Mouse (Mus musculus) gastrocnemius, postnatal 36 days (tissue): ENCODE results near the gene Krt10. TPM values are rescaled to one million over a fixed set of nuclear protein-coding genes. Genes with fewer than 3 reads are reported as not detected.

Experiments
- DNase-seq, 2 experiments: peaks; one replicate each; pipeline ENCODE4 v3.0.0; 2022
- intact Hi-C: fragments of 180-260 bp; cut with DNase I; formaldehyde crosslinking; loops from one replicate; pipeline ENCODE4 v1.15.1; 2025
- long read RNA-seq, 2 experiments: library from polyadenylated mRNA; stranded (forward); transcript quantifications; one replicate each; pipeline ENCODE4 v2.0.0; 2021
- total RNA-seq, 2 experiments: library from RNA; stranded (reverse); gene quantifications; 2 replicates each; pipeline ENCODE4 v1.2.3; 2021

Krt10 gene
- 1 to 10 TPM; 3.3 to 3.5 TPM for total RNA-seq
- long read RNA-seq, experiment 1, partial matches to known transcripts: 11 of 13 reads
- long read RNA-seq, experiment 1, other reads (novel, unspliced or antisense): 0 of 13 reads
- long read RNA-seq, experiment 2, partial matches to known transcripts: 13 of 15 reads
- long read RNA-seq, experiment 2, other reads (novel, unspliced or antisense): 1 of 15 reads

GRCm38 (mm10) chr11:99389264-99389663, at the start of gene Krt10:
TSS of gene Krt10 (minus strand) at chr11:99389364.
- DNase-seq: no peak
- intact Hi-C loops: loop anchor here (10.0 kb wide), 1 partner anchor 186 kb away; no protein-coding TSS in a partner anchor

- DNase-seq: no peak
- intact Hi-C loops: no loop called here
Measured at GRCm38 (mm10) chr11:99437972-99438371, 48.8 kb upstream of the Krt10 start, which contains the start of gene Krt20. TSS of gene Krt20 (minus strand) at chr11:99438150.

- no peak for DNase-seq
- intact Hi-C loops: no loop called here
Measured at GRCm38 (mm10) chr11:99436625-99437024, 47.5 kb upstream of the Krt10 start.

- DNase-seq: no peak
Measured at GRCm38 (mm10) chr11:99430670-99431069, 41.5 kb upstream of the Krt10 start.

GRCm38 (mm10) chr11:99422159-99422558, 33.0 kb upstream of the Krt10 start, which contains the start of gene Krt12:
TSS of gene Krt12 (minus strand) at chr11:99422259.
- intact Hi-C loops: no loop called here
- DNase-seq: no peak

More at GRCm38 (mm10) chr11:99430670-99431069, 41.5 kb upstream of the Krt10 start:
- intact Hi-C loops: no loop called here

GRCm38 (mm10) chr11:99420586-99420985, 31.4 kb upstream of the Krt10 start:
- intact Hi-C loops: no loop called here
- DNase-seq: no peak

GRCm38 (mm10) chr11:99417819-99418218, 28.7 kb upstream of the Krt10 start:
- no peak for DNase-seq
- intact Hi-C loops: no loop called here

- DNase-seq: no peak
- intact Hi-C loops: no loop called here
Measured at GRCm38 (mm10) chr11:99416902-99417301, 27.7 kb upstream of the Krt10 start.

GRCm38 (mm10) chr11:99414463-99415147, 25.4 kb upstream of the Krt10 start:
- DNase-seq: no peak
- intact Hi-C loops: no loop called here

GRCm38 (mm10) chr11:99413247-99413646, 24.1 kb upstream of the Krt10 start:
- DNase-seq: no peak

GRCm38 (mm10) chr11:99406186-99406585, 17.0 kb upstream of the Krt10 start:
- intact Hi-C loops: no loop called here
- no peak for DNase-seq

More at GRCm38 (mm10) chr11:99413247-99413646, 24.1 kb upstream of the Krt10 start:
- intact Hi-C loops: no loop called here

- intact Hi-C loops: no loop called here
- DNase-seq: no peak
Measured at GRCm38 (mm10) chr11:99399956-99400549, 10.9 kb upstream of the Krt10 start.

- intact Hi-C loops: no loop called here
- DNase-seq: no peak
Measured at GRCm38 (mm10) chr11:99398832-99399231, 9.7 kb upstream of the Krt10 start.

- intact Hi-C loops: no loop called here
Measured at GRCm38 (mm10) chr11:99398084-99398483, 8.9 kb upstream of the Krt10 start.

GRCm38 (mm10) chr11:99396661-99397060, 7.5 kb upstream of the Krt10 start:
- intact Hi-C loops: no loop called here
- no peak for DNase-seq

More at GRCm38 (mm10) chr11:99398084-99398483, 8.9 kb upstream of the Krt10 start:
- DNase-seq: no peak

- DNase-seq: no peak
Measured at GRCm38 (mm10) chr11:99396034-99396433, 6.9 kb upstream of the Krt10 start.

GRCm38 (mm10) chr11:99392492-99392891, 3.3 kb upstream of the Krt10 start:
- intact Hi-C loops: no loop called here
- no peak for DNase-seq

More at GRCm38 (mm10) chr11:99396034-99396433, 6.9 kb upstream of the Krt10 start:
- intact Hi-C loops: no loop called here

GRCm38 (mm10) chr11:99391375-99391774, 2.2 kb upstream of the Krt10 start:
- intact Hi-C loops: no loop called here
- no peak for DNase-seq

- intact Hi-C loops: no loop called here
Measured at GRCm38 (mm10) chr11:99390866-99391265, 1.7 kb upstream of the Krt10 start.

GRCm38 (mm10) chr11:99388661-99389060, 503 bp downstream of the Krt10 start:
- intact Hi-C loops: loop anchor here (10.0 kb wide), 1 partner anchor 186 kb away; no protein-coding TSS in a partner anchor
- DNase-seq: no peak

More at GRCm38 (mm10) chr11:99390866-99391265, 1.7 kb upstream of the Krt10 start:
- no peak for DNase-seq
